Mouse (Mus musculus) frontal cortex, adult (tissue): ENCODE data around the gene Gm14327.
"Not testable (repeated sequence)": the region's sequence is repeated elsewhere in the genome, so short reads cannot be mapped to it uniquely, and the experiment has no call there.

Experiments used
- ATAC-seq: cut with Nextera tagmentation; 2 replicates; pipeline ENCODE4 v1.9.2; 2017; ENCODE audit warnings: mild to moderate bottlenecking, moderate library complexity, mixed read lengths; ENCODE audit not compliant: low TSS enrichment

Gm14327 gene

DNA sequence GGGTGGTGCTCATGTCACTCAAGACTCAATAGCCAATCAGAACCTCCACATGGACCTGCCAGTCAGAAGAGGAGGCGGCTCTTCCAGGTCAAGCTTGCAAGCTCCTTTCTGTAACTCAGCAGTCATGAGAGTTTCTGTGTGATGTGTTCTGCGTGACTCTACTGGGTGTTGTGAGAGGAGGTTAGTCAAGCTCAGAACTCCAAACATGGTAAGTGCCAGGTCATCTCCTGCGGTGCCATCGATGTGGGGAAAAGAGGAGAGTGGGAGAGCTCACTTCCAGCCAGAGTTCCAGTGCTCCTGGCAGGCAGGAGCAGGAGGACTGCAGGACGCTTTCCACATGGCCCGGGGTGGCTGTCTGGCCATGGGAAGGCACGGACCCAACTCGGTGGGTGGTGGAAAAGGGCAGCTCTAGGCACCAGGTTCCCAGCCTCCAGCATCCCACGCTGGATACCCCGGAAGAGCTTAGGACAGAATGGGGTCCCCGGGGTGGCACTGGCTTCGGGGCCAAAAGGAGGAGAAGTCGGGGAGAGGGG lies at the start of gene Gm14327:
TSS of gene Gm14327 (plus strand) at position 51 of the 533 bp plus-strand sequence.
- not testable (repeated sequence) for ATAC-seq

DNA sequence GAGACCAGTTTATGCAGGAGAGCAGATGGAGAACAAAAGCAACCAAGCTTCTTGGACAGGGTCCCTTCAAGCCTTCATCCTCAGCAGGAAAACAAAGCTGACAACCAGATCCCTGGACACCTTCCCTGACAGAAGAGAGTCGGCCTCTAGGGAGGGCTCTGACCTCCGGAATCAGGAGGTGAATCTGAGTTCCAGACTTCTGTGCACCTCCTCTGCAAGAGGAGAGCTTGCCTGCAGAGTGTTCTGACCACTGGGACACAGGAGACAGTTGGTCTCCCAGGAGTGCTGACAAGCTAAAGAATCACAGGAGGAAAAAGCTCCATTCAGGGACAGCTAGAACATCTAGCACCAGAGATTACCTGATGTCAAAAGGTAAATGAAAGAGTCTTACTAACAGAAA lies 34.6 kb upstream of the Gm14327 start:
- ATAC-seq: not testable (repeated sequence)

DNA sequence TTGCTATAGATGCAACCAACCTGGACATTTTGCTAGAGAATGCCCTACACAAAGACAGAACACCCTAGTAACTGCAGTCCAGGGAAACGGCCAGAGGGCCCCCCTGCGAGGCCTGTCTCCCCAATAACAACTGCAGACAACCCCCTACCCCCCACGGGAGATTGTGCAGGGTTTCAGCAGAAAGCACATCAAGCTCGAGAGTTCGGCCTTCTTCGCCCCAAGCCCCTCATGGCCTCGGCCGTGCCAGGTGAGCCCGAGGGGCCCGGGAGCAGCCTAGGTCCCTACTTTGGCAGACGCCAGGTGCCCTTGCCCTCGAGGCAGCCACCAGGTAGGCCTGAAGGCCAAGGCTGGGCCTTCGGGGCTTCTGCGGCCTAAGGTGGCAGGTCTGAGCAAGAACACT lies 9.2 kb upstream of the Gm14327 start:
- ATAC-seq: not testable (repeated sequence)

DNA sequence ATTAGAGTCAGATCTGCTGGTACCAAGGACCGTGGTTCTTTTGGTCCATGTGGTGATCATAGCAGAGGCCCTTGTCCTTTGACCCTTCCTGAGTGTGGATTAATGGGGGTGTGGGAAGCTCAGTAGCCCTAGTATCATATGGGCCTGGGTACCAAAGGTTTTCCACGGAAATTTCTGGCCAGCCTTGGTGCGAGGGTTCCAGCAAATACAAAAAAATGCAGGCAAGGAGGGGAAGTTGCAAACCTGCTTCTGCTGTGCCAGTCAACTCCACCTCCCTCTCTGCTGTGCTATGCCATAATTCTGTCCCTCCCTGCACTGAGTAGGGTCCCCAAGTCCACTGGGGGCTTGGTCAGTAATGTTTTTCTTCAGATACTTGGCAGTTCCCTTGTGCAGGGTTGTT lies 1.3 kb downstream of the Gm14327 start:
- ATAC-seq: not testable (repeated sequence)

DNA sequence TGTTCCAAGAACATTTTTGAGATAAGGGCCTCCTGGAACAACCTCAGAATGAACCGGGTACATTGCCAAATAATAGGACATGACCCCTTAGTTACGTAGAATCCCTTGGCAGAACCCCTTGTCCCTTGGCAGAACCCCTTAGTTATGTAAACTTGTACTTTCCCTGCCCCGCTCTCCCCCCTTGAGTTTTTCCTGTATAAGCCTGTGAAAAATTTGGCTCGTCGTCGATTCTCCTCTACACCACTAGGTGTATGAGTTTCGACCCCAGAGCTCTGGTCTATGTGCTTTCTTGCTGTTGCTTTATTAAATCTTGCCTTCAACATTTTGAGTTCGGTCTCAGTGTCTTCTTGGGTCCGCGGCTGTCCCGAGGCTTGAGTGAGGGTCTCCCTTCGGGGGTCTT lies 6.4 kb downstream of the Gm14327 start:
- not testable (repeated sequence) for ATAC-seq

DNA sequence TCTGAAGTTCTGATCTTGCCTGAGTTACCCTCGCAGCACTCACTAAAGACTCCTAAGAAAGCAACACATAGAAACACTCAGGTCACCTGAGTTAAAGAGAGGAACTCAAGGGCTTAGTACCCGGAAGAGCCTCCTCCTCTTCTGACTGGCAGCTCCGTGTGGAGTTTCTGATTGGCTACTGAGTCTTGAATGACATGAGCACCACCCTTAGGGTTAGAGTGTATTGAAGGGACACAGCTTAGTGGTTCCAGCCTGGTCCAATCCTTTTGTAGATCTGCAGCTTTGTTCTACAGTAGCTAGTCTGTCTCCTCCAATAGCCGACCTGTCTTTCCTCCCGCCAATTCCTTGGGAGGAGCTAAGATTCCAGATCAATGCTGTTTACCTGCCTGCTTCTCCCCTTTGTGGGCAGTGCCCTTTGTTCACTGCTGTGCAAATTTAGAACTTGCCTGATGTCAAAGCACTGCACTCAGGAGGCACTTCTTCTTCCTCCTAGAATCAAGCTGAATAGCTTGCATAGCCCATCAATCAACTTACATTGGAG lies 28.7 kb downstream of the Gm14327 start, which contains the start of gene Zfp972:
TSS of gene Zfp972 (minus strand) at position 51 of the 541 bp plus-strand sequence.
- ATAC-seq: not testable (repeated sequence)
